Mouse (Mus musculus) midbrain, embryonic 15.5 days (tissue): ENCODE data around the gene Prkag1. TPM values are rescaled to one million over a fixed set of nuclear protein-coding genes. Genes with fewer than 3 reads are reported as not detected.

Source experiments
- ATAC-seq: fragments of 200-750 bp; cut with Nextera tagmentation; replicated peaks from 2 replicates; pipeline ENCODE4 v1.8.0; 2017; ENCODE audit warnings: moderate TSS enrichment
- H3K27ac ChIP-seq: fragments of 300-500 bp; sonication (generic); 2 replicates; pipeline ENCODE4 v1.5.1; 2015; ENCODE audit warnings: mild to moderate bottlenecking, inconsistent platforms
- H3K27me3 ChIP-seq: fragments of 300-500 bp; sonication (generic); replicated peaks from 2 replicates; pipeline ENCODE4 v1.6.1; 2015; ENCODE audit warnings: inconsistent platforms
- H3K36me3 ChIP-seq: fragments of 300-500 bp; sonication (generic); replicated peaks from 2 replicates; pipeline ENCODE4 v1.6.1; 2015; ENCODE audit warnings: inconsistent platforms
- H3K4me1 ChIP-seq: fragments of 300-500 bp; sonication (generic); 2 replicates; pipeline ENCODE4 v1.6.1; 2015; ENCODE audit warnings: inconsistent platforms
- H3K4me2 ChIP-seq: fragments of 300-500 bp; sonication (generic); 2 replicates; pipeline ENCODE4 v1.6.1; 2015; ENCODE audit warnings: inconsistent platforms, mild to moderate bottlenecking, moderate library complexity
- H3K4me3 ChIP-seq: fragments of 300-500 bp; sonication (generic); 2 replicates; pipeline ENCODE4 v1.5.1; 2015; ENCODE audit warnings: mild to moderate bottlenecking, inconsistent platforms
- H3K9ac ChIP-seq: fragments of 300-500 bp; sonication (generic); 2 replicates; pipeline ENCODE4 v1.6.1; 2015; ENCODE audit warnings: mild to moderate bottlenecking, inconsistent platforms
- H3K9me3 ChIP-seq: fragments of 300-500 bp; sonication (generic); 2 replicates; pipeline ENCODE4 v1.6.1; 2016; ENCODE audit warnings: inconsistent platforms
- WGBS: fragments of 180-500 bp; shearing (Covaris S2); methylation state at CpG from one replicate; pipeline ENCODE4 v1.1.7; 2015; ENCODE audit warnings: mixed read lengths; 5-methylcytosine and 5-hydroxymethylcytosine counted together
- polyA plus RNA-seq: library from polyadenylated mRNA; unstranded; fragments of >200 nt; fragmentation: Nextera tagmentation; extraction: Ambion mirVana; gene quantifications from 2 replicates; pipeline ENCODE4 v1.2.1, GENCODE M21; 2015

Prkag1 gene
- polyA plus RNA-seq, 1 experiment from 2014 or later: 72.7 TPM

- 5% methylated on average over 13 of the region's 13 CpGs for WGBS
- H3K4me2 ChIP-seq: peak overlapping the region; percentile 50
- no peaks in the 10 kb centered on the region for H3K36me3 ChIP-seq
- no peaks in the 10 kb centered on the region for H3K9me3 ChIP-seq
- peak overlapping the region; percentile 31 for H3K4me3 ChIP-seq
- peaks cover 53% of the 10 kb centered on the region for H3K4me1 ChIP-seq
- no peak for ATAC-seq
- no peak overlapping the region for H3K9ac ChIP-seq
- H3K27me3 ChIP-seq: peaks cover 96% of the 10 kb centered on the region
- no peak overlapping the region for H3K27ac ChIP-seq
Observed at GRCm38 (mm10) chr15:98793141-98793698, 38.1 kb downstream of the Prkag1 start.

DNA sequence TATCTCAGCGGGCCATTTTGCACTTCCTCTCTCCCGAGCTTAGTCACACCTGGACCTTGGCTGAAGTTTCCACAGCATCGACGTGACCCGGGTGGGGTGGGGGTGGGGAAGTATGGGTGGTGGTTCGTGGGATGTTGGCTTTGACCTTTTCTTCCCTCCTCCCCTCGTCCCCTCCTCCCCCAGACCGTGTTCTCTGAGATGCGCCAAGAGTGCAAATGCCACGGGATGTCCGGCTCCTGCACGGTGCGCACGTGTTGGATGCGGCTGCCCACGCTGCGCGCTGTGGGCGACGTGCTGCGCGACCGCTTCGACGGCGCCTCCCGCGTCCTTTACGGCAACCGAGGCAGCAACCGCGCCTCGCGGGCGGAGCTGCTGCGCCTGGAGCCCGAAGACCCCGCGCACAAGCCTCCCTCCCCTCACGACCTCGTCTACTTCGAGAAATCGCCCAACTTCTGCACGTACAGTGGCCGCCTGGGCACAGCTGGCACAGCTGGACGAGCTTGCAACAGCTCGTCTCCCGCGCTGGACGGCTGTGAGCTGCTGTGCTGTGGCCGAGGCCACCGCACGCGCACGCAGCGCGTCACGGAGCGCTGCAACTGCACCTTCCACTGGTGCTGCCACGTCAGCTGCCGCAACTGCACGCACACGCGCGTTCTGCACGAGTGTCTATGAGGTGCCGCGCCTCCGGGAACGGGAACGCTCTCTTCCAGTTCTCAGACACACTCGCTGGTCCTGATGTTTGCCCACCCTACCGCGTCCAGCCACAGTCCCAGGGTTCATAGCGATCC, 38.9 kb downstream of the Prkag1 start:
- peaks cover 97% of the 10 kb centered on the region for H3K27me3 ChIP-seq
- peak overlapping the region; percentile 50 for H3K4me2 ChIP-seq
- no peaks in the 10 kb centered on the region for H3K36me3 ChIP-seq
- no peaks in the 10 kb centered on the region for H3K9me3 ChIP-seq
- WGBS: 2% methylated on average over 75 of the region's 75 CpGs
- 0 out of 2 replicates have a peak, but pooled peaks have one; percentile 44 for ATAC-seq
- H3K27ac ChIP-seq: no peak overlapping the region
- H3K4me3 ChIP-seq: peak overlapping the region; percentile 31
- H3K9ac ChIP-seq: peak overlapping the region; percentile 16; the same call in 1 of the 2 replicates
- H3K4me1 ChIP-seq: peaks cover 45% of the 10 kb centered on the region

- Histone ChIP-seq H3K9me3 (no peaks in the 10 kb centered on the region), H3K4me2 (0 out of 2 replicates have a peak overlapping the region, but pooled peaks have one; percentile 21), H3K27me3 (peaks cover 99% of the 10 kb centered on the region), H3K9ac (no peak overlapping the region), H3K27ac (no peak overlapping the region), H3K36me3 (no peaks in the 10 kb centered on the region), H3K4me1 (peaks cover 41% of the 10 kb centered on the region), H3K4me3 (no peak overlapping the region; the same call in 1 of the 2 replicates)
- ATAC-seq: no peak
- under 1% methylated on average over 23 of the region's 23 CpGs for WGBS
Observed at GRCm38 (mm10) chr15:98791771-98792170, 39.5 kb downstream of the Prkag1 start.

- Histone ChIP-seq H3K9ac (no peak overlapping the region), H3K4me3 (peak overlapping the region; percentile 17), H3K4me2 (peak overlapping the region; percentile 21; the same call in 1 of the 2 replicates), H3K4me1 (peaks cover 36% of the 10 kb centered on the region), H3K36me3 (no peaks in the 10 kb centered on the region), H3K9me3 (no peaks in the 10 kb centered on the region), H3K27me3 (peaks cover 99% of the 10 kb centered on the region), H3K27ac (no peak overlapping the region)
- under 1% methylated on average over 12 of the region's 12 CpGs for WGBS
- no peak for ATAC-seq
Observed at GRCm38 (mm10) chr15:98791221-98791620, 40.1 kb downstream of the Prkag1 start.

DNA sequence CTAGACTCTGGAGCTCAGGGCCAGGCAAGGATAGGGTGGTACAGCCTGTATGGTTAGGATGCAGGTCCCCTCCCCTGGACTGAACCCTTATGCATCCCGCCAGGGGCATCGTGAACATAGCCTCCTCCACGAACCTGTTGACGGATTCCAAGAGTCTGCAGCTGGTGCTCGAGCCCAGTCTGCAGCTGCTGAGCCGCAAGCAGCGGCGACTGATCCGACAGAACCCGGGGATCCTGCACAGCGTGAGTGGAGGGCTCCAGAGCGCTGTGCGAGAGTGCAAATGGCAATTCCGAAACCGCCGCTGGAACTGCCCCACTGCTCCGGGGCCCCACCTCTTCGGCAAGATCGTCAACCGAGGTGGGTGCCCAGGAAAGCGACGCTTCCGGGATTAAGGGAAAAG, 40.6 kb downstream of the Prkag1 start:
- Histone ChIP-seq H3K27ac (no peak overlapping the region), H3K4me2 (peak overlapping the region; percentile 21; the same call in 1 of the 2 replicates), H3K9ac (no peak overlapping the region), H3K4me1 (peaks cover 36% of the 10 kb centered on the region), H3K36me3 (no peaks in the 10 kb centered on the region), H3K9me3 (no peaks in the 10 kb centered on the region), H3K27me3 (peaks cover 97% of the 10 kb centered on the region), H3K4me3 (peak overlapping the region; percentile 17)
- ATAC-seq: no peak
- WGBS: under 1% methylated on average over 23 of the region's 23 CpGs

GRCm38 (mm10) chr15:98789661-98790535, 41.4 kb downstream of the Prkag1 start, which contains the start of gene Wnt1:
Gene Wnt1, plus strand, starts transcription at chr15:98789857.
- Histone ChIP-seq H3K9me3 (no peaks in the 10 kb centered on the region), H3K27ac (no peak within 1 kb of the TSS), H3K36me3 (no peaks in the 10 kb centered on the region), H3K9ac (no peak within 1 kb of the TSS), H3K4me1 (peaks cover 36% of the 10 kb centered on the region), H3K4me2 (peak within 1 kb of the TSS; percentile 21; the same call in 1 of the 2 replicates), H3K27me3 (peaks cover 96% of the 10 kb centered on the region), H3K4me3 (peak within 1 kb of the TSS; percentile 17)
- 2% methylated on average over 49 of the region's 51 CpGs for WGBS
- ATAC-seq: no peak

DNA sequence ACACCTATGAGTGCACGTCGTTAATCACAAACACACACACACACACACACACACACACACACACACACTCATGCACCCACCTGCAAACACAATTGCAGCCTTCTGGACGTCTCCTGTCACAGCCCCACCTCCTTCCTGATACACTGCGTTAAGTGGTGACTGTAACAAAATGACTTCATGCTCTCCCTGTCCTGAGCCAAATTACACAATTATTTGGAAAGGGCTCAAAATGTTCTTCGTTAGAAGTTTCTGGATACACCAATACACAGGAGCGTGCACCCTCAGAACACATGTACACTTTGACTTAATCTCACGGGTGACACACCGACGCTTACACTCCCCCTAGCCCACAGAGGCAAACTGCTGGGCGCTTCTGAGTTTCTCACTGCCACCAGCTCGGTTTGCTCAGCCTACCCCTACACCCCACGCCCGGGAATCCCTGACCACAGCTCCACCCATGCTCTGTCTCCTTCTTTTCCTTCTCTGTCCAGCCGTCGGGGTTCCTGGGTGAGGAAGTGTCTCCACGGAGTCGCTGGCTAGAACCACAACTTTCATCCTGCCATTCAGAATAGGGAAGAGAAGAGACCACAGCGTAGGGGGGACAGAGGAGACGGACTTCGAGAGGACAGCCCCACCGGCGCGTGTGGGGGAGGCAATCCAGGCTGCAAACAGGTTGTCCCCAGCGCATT, 42.2 kb downstream of the Prkag1 start:
- Histone ChIP-seq H3K4me1 (peaks cover 36% of the 10 kb centered on the region), H3K36me3 (no peaks in the 10 kb centered on the region), H3K27me3 (peaks cover 89% of the 10 kb centered on the region), H3K27ac (no peak overlapping the region), H3K9me3 (no peaks in the 10 kb centered on the region), H3K4me3 (no peak overlapping the region), H3K9ac (no peak overlapping the region), H3K4me2 (0 out of 2 replicates have a peak overlapping the region, but pooled peaks have one; percentile 1)
- ATAC-seq: no peak
- WGBS: 10% methylated on average over 24 of the region's 24 CpGs

GRCm38 (mm10) chr15:98787930-98788329, 43.4 kb downstream of the Prkag1 start:
- 41% methylated on average over 4 of the region's 4 CpGs for WGBS
- no peak for ATAC-seq
- H3K4me3 ChIP-seq: no peak overlapping the region
- H3K27ac ChIP-seq: no peak overlapping the region
- H3K4me1 ChIP-seq: peaks cover 29% of the 10 kb centered on the region
- no peak overlapping the region for H3K4me2 ChIP-seq
- H3K27me3 ChIP-seq: peaks cover 79% of the 10 kb centered on the region
- H3K9ac ChIP-seq: no peak overlapping the region
- H3K9me3 ChIP-seq: no peaks in the 10 kb centered on the region
- H3K36me3 ChIP-seq: no peaks in the 10 kb centered on the region

- Histone ChIP-seq H3K4me1 (peaks cover 11% of the 10 kb centered on the region), H3K36me3 (no peaks in the 10 kb centered on the region), H3K9ac (no peak overlapping the region), H3K9me3 (no peaks in the 10 kb centered on the region), H3K27me3 (peaks cover 76% of the 10 kb centered on the region), H3K4me2 (no peak overlapping the region), H3K27ac (no peak overlapping the region), H3K4me3 (no peak overlapping the region)
- no peak for ATAC-seq
- WGBS: 46% methylated on average over 7 of the region's 7 CpGs
Observed at GRCm38 (mm10) chr15:98785744-98786143, 45.6 kb downstream of the Prkag1 start.

DNA sequence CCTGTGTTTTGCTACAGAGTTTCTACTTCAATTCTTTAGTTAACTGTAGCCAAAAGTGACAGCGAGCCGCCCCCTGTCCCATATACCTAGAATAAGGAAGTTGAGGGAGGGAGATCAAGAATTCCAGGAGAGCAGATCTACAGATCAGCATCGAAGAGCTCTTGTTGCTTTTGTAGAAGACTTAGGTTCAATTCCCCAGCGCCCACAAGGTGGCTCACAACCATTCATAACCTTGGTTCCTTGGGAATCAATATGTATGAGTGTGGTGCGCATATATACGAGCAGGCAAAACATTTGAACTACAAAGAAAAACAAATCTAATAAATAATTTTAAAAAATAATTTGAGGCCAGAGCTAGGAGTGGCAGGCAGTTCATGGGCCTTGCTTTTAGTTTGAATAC, 50.2 kb downstream of the Prkag1 start:
- Histone ChIP-seq H3K36me3 (no peaks in the 10 kb centered on the region), H3K27ac (no peak overlapping the region), H3K4me1 (peaks cover 23% of the 10 kb centered on the region), H3K9ac (no peak overlapping the region), H3K4me3 (no peak overlapping the region), H3K9me3 (no peaks in the 10 kb centered on the region), H3K4me2 (no peak overlapping the region), H3K27me3 (peaks cover 76% of the 10 kb centered on the region)
- 32% methylated on average over 6 of the region's 6 CpGs for WGBS
- no peak for ATAC-seq

DNA sequence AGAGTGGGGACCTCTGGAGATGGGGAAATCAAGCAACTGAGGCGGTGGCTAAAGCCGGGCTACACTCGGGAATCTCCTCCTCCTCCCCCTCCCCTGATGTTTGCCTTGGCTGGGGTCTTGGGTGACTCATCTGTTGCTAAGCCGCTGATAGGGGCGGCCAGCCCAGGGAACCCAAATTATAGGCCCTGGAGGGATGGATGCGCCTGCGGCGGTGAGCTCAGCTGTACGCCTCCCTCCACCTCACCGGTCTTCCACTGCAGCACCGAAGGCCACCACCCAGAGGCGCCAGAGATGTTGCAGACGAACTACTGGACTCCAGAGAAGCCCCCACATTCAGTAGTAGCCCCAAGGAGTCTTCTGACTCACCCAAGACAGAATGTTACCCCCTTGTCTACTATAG, 50.7 kb downstream of the Prkag1 start:
- Histone ChIP-seq H3K4me3 (no peak overlapping the region), H3K36me3 (no peaks in the 10 kb centered on the region), H3K27ac (no peak overlapping the region), H3K4me1 (peaks cover 26% of the 10 kb centered on the region), H3K9me3 (no peaks in the 10 kb centered on the region), H3K27me3 (peaks cover 78% of the 10 kb centered on the region), H3K9ac (no peak overlapping the region), H3K4me2 (no peak overlapping the region)
- 6% methylated on average over 13 of the region's 13 CpGs for WGBS
- ATAC-seq: no peak
